Mouse (Mus musculus): Measurements from ENCODE around the gene Actl6a. TPM values are rescaled to one million over a fixed set of nuclear protein-coding genes. Genes with fewer than 3 reads are reported as not detected.
"Not testable (repeated sequence)": the region's sequence is repeated elsewhere in the genome, so short reads cannot be mapped to it uniquely, and the experiment has no call there.

Gene Actl6a
- polyA plus RNA-seq, 1 experiment from 2014 or later = 102 TPM

DNA sequence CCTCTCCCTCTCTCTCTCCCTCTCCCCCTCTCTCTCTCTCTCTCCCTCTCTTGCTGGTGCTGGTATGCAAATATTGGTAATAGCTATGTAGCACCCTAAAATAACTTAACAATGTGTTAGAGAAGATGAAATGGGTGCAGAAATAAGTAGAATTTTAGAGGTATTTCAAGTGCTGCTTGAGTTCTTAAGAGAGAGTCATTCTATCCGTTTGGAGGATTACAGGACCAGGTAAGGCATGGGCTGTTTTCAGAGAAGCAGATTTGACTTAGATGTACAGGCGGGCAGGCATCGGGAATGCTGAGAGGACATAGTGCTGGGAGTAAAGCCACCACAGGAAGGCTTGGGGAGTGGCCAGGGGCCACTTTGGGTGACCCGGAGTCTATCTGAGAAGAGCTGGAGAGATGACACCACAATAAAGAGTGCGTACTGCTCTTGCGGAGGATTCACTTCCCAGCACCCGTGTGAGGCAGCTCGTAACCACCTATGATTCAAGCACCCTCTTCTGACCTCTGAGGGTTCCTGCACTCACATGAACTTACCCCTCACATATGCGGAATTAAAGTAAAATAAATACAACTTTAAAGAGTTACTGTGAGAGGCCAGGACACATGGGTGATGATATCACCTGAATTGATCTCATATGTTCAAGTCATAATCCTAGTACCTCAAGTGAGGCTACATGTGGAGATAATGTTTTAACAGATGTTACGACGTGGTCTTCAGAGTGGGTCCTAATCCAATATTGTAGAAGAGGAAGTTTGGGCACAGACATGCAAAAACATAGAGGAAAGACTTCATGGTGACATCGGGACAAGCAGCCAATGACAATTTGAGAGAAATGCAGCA is 11.1 kb upstream of the Actl6a start:
- H3K36me3 ChIP-seq = no peaks in the 10 kb centered on the region
- no peak overlapping the region for H3K27ac ChIP-seq (replicated peaks)
- H3K9ac ChIP-seq = no peak overlapping the region
- H3K4me1 ChIP-seq = peaks cover 14% of the 10 kb centered on the region
- 64% methylated on average over 12 of the region's 12 CpGs for WGBS
- H3K9me3 ChIP-seq = no peaks in the 10 kb centered on the region
- no peak overlapping the region for H3K4me3 ChIP-seq
- no peaks in the 10 kb centered on the region for H3K27me3 ChIP-seq (replicated peaks)
- H3K4me2 ChIP-seq = no peak overlapping the region
- ATAC-seq (ENCODE audit: extremely low read depth, insufficient number of reproducible peaks, low FRiP score, low TSS enrichment) = no peak

DNA sequence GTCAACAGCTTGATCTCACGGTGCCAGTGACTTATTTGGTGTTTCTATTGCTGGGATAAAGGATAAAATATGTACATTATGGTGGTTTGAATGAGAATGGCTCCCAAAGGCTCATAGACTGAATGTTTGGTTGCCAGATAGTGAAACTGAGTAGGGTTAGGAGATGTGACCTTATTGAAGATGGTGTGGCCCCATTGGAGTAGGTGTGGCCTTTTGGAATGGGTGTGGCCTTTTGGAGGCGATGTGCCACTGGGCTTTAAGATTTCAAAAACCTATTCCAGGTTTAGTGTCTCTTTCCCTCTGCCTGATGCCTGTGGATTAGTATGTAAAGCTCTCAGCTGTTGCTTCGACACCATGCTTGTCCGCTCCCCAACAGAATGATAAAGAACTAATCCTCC is 10.5 kb upstream of the Actl6a start:
- H3K36me3 ChIP-seq = no peaks in the 10 kb centered on the region
- WGBS = 75% methylated on average over 4 of the region's 4 CpGs
- no peak overlapping the region for H3K4me3 ChIP-seq
- no peak for ATAC-seq (ENCODE audit: extremely low read depth, insufficient number of reproducible peaks, low FRiP score, low TSS enrichment)
- no peaks in the 10 kb centered on the region for H3K9me3 ChIP-seq
- no peak overlapping the region for H3K4me2 ChIP-seq
- no peak overlapping the region for H3K9ac ChIP-seq
- H3K27ac ChIP-seq (replicated peaks) = no peak overlapping the region
- H3K4me1 ChIP-seq = peaks cover 14% of the 10 kb centered on the region
- no peaks in the 10 kb centered on the region for H3K27me3 ChIP-seq (replicated peaks)

DNA sequence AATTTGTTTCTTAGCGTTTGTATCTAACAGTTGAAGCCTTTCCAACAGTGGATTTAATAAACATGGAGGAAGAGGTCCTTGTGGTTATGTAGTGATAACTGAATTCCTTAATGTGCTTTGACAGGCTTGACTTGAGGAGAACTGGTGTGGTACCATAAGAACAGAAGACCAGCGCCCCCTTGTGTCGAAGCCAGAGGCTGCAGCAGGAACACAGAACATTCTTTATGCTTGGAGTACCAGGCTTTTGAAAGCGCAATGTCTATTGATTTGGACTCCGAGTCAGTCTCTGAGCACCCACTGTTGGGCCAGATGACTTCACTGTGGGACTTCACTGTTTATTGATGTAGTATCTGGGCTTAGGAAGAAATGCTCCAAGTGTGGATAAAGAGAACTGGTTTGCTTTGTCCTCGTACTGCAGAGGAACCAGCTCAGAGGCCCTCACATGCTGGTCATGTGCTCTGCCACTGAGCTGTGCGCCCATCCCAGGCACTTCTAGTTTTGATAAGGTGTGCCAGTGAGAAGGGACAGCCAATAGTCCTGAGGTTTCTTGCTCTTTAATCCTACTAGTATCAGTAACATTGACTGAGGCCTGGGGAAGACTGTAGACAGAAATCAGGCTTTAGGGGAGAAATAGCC is 7.8 kb upstream of the Actl6a start:
- WGBS = 33% methylated on average over 7 of the region's 7 CpGs
- H3K4me3 ChIP-seq = no peak overlapping the region
- H3K4me2 ChIP-seq = no peak overlapping the region
- H3K9ac ChIP-seq = no peak overlapping the region
- H3K27ac ChIP-seq (replicated peaks) = no peak overlapping the region
- H3K9me3 ChIP-seq = peaks cover 3% of the 10 kb centered on the region; the same call in 1 of the 2 replicates
- H3K36me3 ChIP-seq = no peaks in the 10 kb centered on the region
- no peak for ATAC-seq (ENCODE audit: extremely low read depth, insufficient number of reproducible peaks, low FRiP score, low TSS enrichment)
- H3K27me3 ChIP-seq (replicated peaks) = no peaks in the 10 kb centered on the region
- H3K4me1 ChIP-seq = no peaks in the 10 kb centered on the region

GRCm38 (mm10) chr3:32704021-32704420 is 2.1 kb upstream of the Actl6a start:
- not testable (repeated sequence) for H3K9ac ChIP-seq; H3K4me3 ChIP-seq; H3K4me1 ChIP-seq; H3K27me3 ChIP-seq (replicated peaks); H3K36me3 ChIP-seq; H3K4me2 ChIP-seq; H3K27ac ChIP-seq (replicated peaks); H3K9me3 ChIP-seq; ATAC-seq (ENCODE audit: extremely low read depth, insufficient number of reproducible peaks, low FRiP score, low TSS enrichment)
- WGBS = 81% methylated on average over 6 of the region's 6 CpGs

GRCm38 (mm10) chr3:32704632-32705031 is 1.5 kb upstream of the Actl6a start:
- H3K27me3 ChIP-seq (replicated peaks); H3K4me1 ChIP-seq; H3K9me3 ChIP-seq; H3K4me2 ChIP-seq; H3K9ac ChIP-seq; H3K4me3 ChIP-seq; H3K27ac ChIP-seq (replicated peaks); ATAC-seq (ENCODE audit: extremely low read depth, insufficient number of reproducible peaks, low FRiP score, low TSS enrichment); H3K36me3 ChIP-seq: not testable (repeated sequence)
- 86% methylated on average over 10 of the region's 10 CpGs for WGBS

DNA sequence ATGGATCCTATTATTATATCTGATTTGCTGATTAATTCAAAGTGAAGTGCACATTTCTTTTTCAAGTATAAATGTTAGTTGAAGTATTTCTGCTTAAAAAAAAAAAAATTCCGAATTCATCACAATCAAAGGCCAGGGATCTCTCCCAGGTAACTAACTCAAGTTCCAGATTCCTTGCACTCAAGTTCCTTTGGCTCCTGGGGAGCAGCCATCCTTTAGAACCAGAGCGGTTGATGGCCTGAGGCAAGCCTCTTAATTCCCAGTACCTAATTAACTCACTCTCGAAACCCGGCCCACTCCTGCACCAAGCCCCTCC is 1.9 kb downstream of the Actl6a start:
- Histone ChIP-seq H3K4me1 (peaks cover 14% of the 10 kb centered on the region), H3K4me3 (peak overlapping the region; percentile 98), H3K9me3 (no peaks in the 10 kb centered on the region), H3K4me2 (peak overlapping the region; percentile 83), H3K36me3 (peaks cover 15% of the 10 kb centered on the region), H3K27ac (replicated peaks) (0 out of 2 replicates have a peak overlapping the region, but pooled peaks have one; percentile 42), H3K9ac (peak overlapping the region; percentile 64; the same call in 1 of the 2 replicates), H3K27me3 (replicated peaks) (no peaks in the 10 kb centered on the region)
- under 1% methylated on average over 4 of the region's 4 CpGs for WGBS
- no peak for ATAC-seq (ENCODE audit: extremely low read depth, insufficient number of reproducible peaks, low FRiP score, low TSS enrichment)

DNA sequence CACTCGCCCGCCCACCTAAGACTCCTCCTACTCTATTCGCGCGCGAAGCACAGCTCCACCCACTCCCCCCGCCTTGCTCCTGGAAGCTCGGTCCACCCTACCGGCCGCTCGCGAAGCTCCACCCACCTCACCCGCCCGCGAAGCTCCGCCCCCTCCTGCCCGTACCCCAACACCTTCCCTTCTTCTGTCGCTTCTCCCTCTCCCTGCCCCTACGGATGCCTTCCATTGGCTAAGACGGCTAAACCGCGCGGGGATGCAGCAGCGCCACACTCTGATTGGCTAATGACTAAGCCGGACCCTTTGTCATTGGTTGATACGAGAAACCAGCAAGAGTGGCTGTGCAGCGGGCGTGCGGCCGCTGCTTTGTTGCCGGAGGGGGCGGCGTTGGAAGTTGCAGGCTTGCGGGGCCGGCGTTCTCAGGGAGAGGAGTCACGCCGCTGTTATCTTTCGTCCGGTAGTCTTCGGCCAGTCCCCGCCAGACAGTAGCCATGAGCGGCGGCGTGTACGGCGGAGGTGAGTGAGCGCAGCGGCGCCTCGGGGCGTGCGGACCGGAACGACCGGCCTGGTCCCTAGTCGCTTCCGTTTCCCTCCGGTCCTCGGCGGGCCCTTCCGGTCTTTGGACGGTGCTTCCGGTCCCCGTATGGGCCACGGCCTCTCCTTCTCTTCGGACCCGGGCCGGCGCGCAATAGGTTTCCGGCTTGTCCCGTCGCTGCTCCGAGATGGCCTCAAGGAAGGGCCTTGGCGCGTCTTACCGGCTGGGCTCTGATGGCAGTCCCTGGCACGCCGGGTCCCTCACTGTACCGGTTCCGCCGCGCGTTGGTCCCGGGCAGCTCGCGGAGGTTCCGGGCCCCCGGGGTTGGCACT is 2.5 kb downstream of the Actl6a start:
- Histone ChIP-seq H3K9me3 (no peaks in the 10 kb centered on the region), H3K9ac (peak overlapping the region; percentile 96), H3K4me3 (peak overlapping the region; percentile 98), H3K4me2 (peak overlapping the region; percentile 83), H3K27me3 (replicated peaks) (no peaks in the 10 kb centered on the region), H3K4me1 (peaks cover 14% of the 10 kb centered on the region), H3K27ac (replicated peaks) (peak overlapping the region; percentile 90), H3K36me3 (peaks cover 21% of the 10 kb centered on the region)
- peak; percentile 99 for ATAC-seq (ENCODE audit: extremely low read depth, insufficient number of reproducible peaks, low FRiP score, low TSS enrichment)
- under 1% methylated on average over 89 of the region's 90 CpGs for WGBS

- WGBS = 10% methylated on average over 9 of the region's 9 CpGs
- peak overlapping the region; percentile 98 for H3K4me3 ChIP-seq
- H3K27ac ChIP-seq (replicated peaks) = peak overlapping the region; percentile 90
- no peak for ATAC-seq (ENCODE audit: extremely low read depth, insufficient number of reproducible peaks, low FRiP score, low TSS enrichment)
- no peaks in the 10 kb centered on the region for H3K9me3 ChIP-seq
- H3K4me2 ChIP-seq = peak overlapping the region; percentile 83
- peaks cover 14% of the 10 kb centered on the region for H3K4me1 ChIP-seq
- H3K36me3 ChIP-seq = peaks cover 29% of the 10 kb centered on the region
- H3K9ac ChIP-seq = peak overlapping the region; percentile 96
- H3K27me3 ChIP-seq (replicated peaks) = no peaks in the 10 kb centered on the region
Measured at GRCm38 (mm10) chr3:32709388-32709787, 3.3 kb downstream of the Actl6a start.

- 89% methylated on average over 3 of the region's 3 CpGs for WGBS
- H3K27ac ChIP-seq (replicated peaks) = no peak overlapping the region
- peaks cover 71% of the 10 kb centered on the region for H3K36me3 ChIP-seq
- H3K4me2 ChIP-seq = no peak overlapping the region
- no peak overlapping the region for H3K9ac ChIP-seq
- H3K27me3 ChIP-seq (replicated peaks) = no peaks in the 10 kb centered on the region
- no peaks in the 10 kb centered on the region for H3K9me3 ChIP-seq
- peaks cover 14% of the 10 kb centered on the region for H3K4me1 ChIP-seq
- H3K4me3 ChIP-seq = no peak overlapping the region
- no peak for ATAC-seq (ENCODE audit: extremely low read depth, insufficient number of reproducible peaks, low FRiP score, low TSS enrichment)
Measured at GRCm38 (mm10) chr3:32713711-32714110, 7.6 kb downstream of the Actl6a start.

- ATAC-seq (ENCODE audit: extremely low read depth, insufficient number of reproducible peaks, low FRiP score, low TSS enrichment) = not testable (repeated sequence)
Measured at GRCm38 (mm10) chr3:32717403-32717802, 11.3 kb downstream of the Actl6a start.

GRCm38 (mm10) chr3:32718271-32718670 is 12.2 kb downstream of the Actl6a start:
- Histone ChIP-seq H3K4me3 (no peak overlapping the region), H3K9me3 (peaks cover under 1% of the 10 kb centered on the region; the same call in 1 of the 2 replicates), H3K4me2 (no peak overlapping the region), H3K4me1 (no peaks in the 10 kb centered on the region), H3K27me3 (replicated peaks) (no peaks in the 10 kb centered on the region), H3K36me3 (peaks cover 97% of the 10 kb centered on the region), H3K9ac (no peak overlapping the region), H3K27ac (replicated peaks) (no peak overlapping the region)
- 94% methylated on average over 5 of the region's 5 CpGs for WGBS
- ATAC-seq (ENCODE audit: extremely low read depth, insufficient number of reproducible peaks, low FRiP score, low TSS enrichment) = no peak

More at GRCm38 (mm10) chr3:32717403-32717802, 11.3 kb downstream of the Actl6a start:
- not testable (repeated sequence) for H3K9me3 ChIP-seq; H3K4me3 ChIP-seq; H3K4me2 ChIP-seq; H3K4me1 ChIP-seq; H3K27me3 ChIP-seq (replicated peaks); H3K9ac ChIP-seq; H3K27ac ChIP-seq (replicated peaks)
- H3K36me3 ChIP-seq = peaks cover 97% of the 10 kb centered on the region
- WGBS = 89% methylated on average over 6 of the region's 6 CpGs
